Mouse (Mus musculus): ENCODE data around the gene Ivd.

Ivd gene

DNA sequence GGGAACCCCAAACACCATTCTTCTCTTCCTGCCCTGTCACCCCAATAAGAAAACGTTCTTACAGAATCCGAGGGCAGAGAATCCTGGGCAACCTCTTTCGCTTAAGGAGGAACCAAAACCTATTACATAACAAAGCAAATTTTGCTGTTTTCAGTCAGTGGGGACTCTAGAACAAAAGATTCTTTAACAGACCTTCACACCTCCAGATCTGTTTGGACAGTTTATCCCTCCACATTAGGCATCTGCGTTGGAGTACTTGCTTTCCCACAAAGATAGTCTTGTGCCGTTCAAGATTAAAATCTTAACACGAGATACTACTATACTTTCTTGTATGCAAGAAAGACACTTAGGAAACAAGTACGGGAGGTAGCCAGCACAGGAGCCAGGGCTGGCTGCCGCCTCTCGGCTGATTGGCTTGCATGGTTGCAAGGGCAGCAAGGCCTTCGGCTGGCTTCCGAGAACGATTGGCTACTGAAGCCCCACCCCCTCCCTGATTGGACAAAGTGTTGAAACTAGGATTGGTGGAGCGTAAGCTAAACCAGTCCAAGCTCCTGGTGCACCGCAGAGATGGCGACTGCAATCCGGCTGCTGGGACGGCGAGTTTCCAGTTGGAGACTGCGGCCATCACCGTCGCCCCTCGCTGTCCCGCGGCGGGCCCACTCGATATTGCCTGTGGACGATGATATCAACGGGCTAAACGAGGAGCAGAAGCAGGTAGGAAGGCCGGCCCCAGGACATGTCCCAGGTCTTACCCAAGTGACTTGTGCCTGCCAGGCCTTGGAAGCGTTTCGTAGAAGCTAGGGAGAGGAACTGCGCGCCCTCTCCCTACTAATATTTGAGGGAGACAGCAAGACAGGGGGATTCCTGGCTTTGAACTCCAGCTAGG lies at the start of gene Ivd:
TSS of gene Ivd (plus strand) at position 501 of the 886 bp plus-strand sequence.
- CTCF ChIA-PET, result interaction anchor here (0.7 kb wide), 1 partner anchor 1039 kb away, joined by 6 read pairs; no protein-coding TSS in a partner anchor

DNA sequence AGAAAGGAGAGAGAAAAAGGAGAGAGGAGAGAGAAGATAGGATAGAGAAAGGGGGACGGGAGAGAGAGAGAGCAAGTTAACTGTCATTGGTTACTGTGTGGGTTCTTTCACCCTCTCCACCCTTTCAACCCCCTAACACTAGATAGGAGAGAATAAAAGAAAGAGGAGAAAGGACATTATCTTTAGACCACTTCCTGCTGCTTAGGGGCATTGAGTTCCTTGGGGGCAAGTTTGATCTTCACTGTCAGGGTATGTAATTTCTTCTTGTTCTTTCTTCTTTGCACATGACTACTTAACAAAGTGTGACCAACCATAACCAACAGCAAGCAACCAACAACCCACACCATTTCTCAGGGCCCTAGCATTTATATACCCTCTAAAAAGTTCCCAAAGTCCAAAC lies 49.0 kb upstream of the Ivd start:
- CTCF ChIA-PET, result no interaction called here

- CTCF ChIA-PET, result interaction anchor here (0.6 to 0.7 kb wide), 4 partner anchors 25 to 209 kb away, joined by 3 to 5 read pairs (median 3); no protein-coding TSS in a partner anchor
Measured at GRCm38 (mm10) chr2:118813981-118814836, 47.5 kb upstream of the Ivd start, which contains the start of gene Knstrn. Knstrn (plus strand) TSS chr2:118814003.

DNA sequence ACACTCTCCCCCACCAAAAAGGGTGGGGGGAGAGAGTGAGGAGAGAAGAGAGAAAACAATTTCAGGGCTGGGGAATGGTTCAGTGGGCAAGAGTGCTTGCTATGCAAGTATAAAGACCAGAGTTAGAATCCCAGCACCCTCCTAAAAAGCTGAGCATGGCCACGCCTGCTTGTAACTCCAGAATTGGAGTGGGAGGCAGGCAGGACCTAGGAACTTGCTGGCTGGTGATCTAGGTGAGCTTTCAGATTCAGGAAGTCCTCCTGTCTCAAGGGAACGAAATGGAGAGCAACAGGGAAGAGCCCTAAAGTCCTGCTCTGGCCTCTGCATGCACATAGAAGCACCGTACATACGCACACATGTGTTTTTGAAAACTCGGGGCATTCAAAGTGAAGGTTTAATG lies 39.0 kb upstream of the Ivd start:
- CTCF ChIA-PET, result interaction anchor here (0.5 kb wide), 1 partner anchor 583 kb away, joined by 3 read pairs; no protein-coding TSS in a partner anchor

DNA sequence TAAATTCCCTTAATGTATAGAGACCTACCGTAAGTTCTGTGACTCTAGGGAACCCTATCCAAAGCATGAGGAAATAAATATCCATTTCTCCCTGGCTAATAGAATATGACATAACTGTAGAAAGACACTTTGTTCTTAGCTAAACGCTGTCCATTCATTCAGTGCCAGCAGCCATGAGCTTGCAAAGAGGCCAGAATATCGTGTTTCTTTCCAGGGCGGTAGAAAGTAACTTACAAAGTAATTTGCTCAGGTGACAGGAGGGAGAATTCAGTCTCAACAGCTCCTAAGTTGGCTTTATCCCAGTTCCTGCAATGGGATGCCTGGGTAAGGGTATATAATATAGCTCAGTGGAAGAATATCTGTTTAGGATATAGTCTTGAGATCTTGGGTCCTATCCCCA lies 37.4 kb upstream of the Ivd start:
- CTCF ChIA-PET, result no interaction called here

DNA sequence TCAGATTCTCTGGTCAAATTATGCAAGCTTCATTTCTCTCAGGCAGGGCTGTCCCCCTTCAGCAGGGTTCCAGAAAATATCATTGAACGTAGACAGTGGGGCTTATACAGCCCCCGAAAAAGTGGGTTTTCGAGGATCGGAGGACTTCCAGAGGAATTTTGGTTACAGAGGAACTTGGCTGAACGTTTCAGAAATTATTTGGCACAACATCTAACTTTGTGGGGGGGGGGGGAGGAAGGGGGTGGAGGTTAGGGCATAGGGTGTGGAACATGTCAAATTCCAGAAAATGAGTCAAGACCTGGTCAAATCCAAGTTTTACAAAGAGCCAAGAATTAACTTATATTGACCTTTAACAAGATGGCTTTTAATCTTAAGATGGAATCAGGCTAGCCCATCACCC lies 32.7 kb upstream of the Ivd start:
- CTCF ChIA-PET, result no interaction called here

- CTCF ChIA-PET, result no interaction called here
Measured at GRCm38 (mm10) chr2:118834061-118834460, 27.7 kb upstream of the Ivd start.

DNA sequence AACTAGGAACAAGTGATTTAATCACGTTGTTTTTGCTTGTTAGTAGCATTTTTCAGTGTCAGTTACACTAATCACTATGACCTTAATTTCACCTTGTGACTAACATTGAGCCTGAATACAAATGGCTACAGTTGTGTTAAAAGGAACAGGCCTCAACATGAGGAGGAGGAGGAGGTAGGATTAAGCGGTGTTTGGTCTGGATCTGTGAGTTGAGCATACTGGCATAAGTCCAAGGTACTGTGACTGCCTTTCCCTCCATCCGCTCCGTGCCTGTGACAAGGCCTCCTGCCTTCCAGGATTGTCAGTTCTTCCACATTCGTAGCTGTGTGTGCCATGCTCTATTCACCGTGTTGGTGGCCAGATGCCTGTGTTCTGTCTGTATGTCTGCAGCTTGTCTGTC lies 26.6 kb upstream of the Ivd start:
- CTCF ChIA-PET, result no interaction called here

GRCm38 (mm10) chr2:118838330-118838729 lies 23.4 kb upstream of the Ivd start:
- CTCF ChIA-PET, result no interaction called here

DNA sequence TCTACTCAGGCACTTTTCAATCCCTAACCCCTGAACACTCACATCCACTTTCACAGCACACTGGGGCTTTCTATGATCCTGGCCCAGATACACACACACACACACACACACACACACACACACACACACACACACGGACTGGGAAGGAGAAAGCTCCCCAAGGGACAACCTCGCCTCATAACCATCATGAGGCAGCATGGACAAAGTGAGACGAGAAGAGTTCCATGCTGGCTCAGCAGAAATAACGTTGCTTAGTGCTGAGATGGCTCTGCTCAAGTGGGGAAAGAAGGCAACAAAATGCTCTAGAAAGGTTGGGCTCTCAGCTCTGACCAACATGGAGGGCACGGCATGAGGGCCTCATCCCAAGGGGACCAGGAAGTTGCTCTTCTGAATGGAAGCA lies 20.6 kb upstream of the Ivd start:
- CTCF ChIA-PET, result no interaction called here

DNA sequence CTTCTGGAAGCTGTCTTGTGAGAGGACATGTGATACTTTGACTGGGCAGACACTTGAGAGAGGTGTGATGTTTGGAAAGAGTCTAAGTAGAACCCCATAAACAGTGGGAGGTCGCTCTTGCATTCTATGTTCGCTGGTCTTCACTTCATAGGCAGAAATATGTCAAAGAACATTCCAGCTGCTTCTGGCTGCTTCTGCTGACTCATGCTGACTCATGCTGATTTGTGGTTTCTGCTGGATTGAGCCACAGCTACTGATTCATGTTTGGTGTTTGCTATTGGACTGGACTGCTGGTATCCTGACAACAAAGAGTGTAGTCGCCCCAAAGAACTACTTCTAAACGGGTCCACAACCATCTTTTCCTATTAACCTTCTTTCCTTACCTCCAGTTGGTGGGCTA lies 20.0 kb upstream of the Ivd start:
- CTCF ChIA-PET, result interaction anchor here (0.6 kb wide), 1 partner anchor 78 kb away, joined by 3 read pairs; no protein-coding TSS in a partner anchor

DNA sequence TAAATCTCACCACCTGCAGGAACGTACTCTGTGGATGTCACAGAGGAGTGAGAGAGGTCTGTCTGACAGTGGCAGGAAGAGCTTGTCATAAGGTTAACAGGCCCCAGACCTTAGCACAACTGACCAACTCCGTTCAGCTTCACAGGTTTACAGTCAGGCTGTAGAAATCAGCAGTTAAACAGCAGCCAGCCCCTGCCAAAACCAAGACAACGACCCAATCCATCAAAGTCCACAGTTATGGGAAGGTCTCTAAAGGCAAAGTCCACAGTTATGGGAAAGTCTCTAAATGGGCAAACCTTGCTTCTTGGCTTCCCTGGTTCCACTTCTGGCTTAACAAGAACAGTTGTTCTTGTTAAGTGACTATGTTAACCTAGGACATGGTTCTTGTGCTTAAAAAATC lies 17.3 kb upstream of the Ivd start:
- CTCF ChIA-PET, result no interaction called here

GRCm38 (mm10) chr2:118846246-118846645 lies 15.5 kb upstream of the Ivd start:
- CTCF ChIA-PET, result interaction anchor here (0.6 kb wide), 1 partner anchor 100 kb away, joined by 3 read pairs; no protein-coding TSS in a partner anchor

DNA sequence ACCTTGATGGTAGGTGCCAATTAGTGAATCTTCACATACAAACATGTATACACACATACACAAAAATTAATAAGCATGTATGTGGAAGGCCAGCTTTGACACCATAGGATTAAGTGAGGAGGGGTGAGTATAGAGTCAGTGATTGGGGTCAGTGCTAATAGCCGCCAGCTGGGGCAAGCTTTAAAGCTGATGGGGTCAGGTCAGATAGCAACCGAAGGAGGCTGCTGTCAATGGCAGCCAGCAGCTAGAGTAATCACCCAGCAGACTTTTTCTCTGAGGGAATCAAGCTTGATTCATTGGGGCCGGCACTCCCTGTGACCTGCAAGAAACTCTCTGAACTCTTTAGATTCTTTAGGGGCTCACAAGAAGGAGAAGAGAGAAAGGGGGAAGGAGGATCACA lies 10.0 kb upstream of the Ivd start:
- CTCF ChIA-PET, result no interaction called here

DNA sequence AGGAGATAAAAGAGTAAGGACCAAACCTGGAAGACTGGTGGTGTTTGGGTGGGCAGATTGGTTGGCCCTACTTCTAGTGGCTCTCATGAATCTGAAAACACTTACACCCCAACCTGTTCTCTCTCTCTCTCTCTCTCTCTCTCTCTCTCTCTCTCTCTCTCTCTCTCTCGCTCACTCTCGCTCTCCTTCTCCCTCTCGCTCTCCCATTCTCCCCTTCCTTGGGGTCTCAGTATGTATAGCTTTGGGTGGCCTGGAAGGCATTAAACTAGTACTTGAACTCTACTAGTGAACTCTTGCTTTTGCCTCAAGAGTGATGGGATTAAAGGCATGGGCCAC lies 554 bp downstream of the Ivd start:
- CTCF ChIA-PET, result interaction anchor here (0.7 kb wide), 1 partner anchor 1038 kb away, joined by 6 read pairs; no protein-coding TSS in a partner anchor

GRCm38 (mm10) chr2:118870601-118871000 lies 8.8 kb downstream of the Ivd start:
- CTCF ChIA-PET, result no interaction called here

DNA sequence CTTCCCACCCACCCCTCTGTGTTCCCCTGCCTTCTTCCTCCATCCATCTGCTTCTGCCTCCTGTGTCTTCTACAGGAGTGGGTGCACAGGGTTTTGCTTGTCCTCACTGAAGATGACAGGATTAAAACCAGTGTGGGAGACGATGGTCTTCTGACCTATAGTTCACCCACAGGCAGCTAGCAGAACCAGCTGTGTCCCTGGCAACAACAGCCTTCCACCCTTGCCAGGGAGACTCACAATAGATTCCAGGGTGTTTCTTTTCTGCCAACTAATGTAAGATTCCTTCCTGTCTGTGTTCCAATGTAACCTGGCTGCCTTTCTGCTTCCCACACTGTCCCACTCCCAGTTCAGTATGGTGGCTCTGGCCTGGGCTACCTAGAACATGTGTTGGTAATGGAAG lies 9.3 kb downstream of the Ivd start:
- CTCF ChIA-PET, result no interaction called here

DNA sequence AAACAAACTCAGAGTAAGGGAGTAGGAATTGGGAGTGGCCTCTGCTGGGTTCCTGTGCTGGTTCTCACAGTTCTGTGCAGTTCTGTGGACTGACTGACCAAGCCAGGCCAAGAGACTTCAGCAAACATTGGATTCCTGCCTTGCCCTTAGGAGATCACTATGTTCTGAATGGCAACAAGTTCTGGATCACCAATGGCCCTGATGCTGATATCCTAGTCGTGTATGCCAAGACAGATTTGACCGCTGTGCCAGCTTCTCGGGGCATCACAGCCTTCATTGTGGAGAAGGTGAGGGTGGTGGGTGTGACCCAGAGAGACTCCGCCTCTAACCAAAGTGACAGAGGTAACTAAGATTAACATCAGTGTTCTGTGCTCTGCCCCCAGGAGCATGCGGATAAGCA lies 11.3 kb downstream of the Ivd start:
- CTCF ChIA-PET, result interaction anchor here (0.6 kb wide), 1 partner anchor 100 kb away, joined by 3 read pairs; no protein-coding TSS in a partner anchor

DNA sequence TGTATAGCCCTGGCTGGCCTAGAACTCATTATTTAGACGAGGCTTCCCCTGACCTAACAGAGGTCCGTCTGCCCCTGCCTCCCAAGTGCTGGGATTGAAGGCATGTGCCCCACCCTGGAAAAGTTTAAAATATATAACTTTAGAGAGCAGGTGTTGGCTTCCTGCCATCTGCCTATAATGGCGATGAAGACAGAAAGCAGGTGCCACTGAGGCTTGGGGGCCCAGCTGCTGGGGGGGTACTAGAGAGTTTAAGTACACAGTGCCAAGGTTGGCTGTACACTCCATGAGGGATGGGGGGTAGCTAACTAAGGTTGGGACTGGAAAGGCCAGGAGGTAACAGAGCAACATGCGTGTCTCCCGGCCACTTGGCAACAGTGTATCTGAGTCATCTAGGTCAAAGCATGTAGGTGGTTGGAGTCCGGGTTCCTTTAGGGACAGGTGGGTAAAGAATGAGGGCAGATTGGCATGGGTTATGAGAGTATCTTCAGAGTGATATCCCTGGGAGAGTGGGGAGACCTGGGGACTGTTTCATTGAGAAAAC lies 12.2 kb downstream of the Ivd start:
- CTCF ChIA-PET, result no interaction called here

- CTCF ChIA-PET, result no interaction called here
Measured at GRCm38 (mm10) chr2:118875316-118875715, 13.6 kb downstream of the Ivd start.

- CTCF ChIA-PET, result no interaction called here
Measured at GRCm38 (mm10) chr2:118876453-118876852, 14.7 kb downstream of the Ivd start.

- CTCF ChIA-PET, result no interaction called here
Measured at GRCm38 (mm10) chr2:118881019-118881418, 19.3 kb downstream of the Ivd start.

Measured in spleen, embryonic (tissue).